Mouse (Mus musculus) neutrophil, adult 83 days (primary cell): ENCODE measurements around the gene Frmd7. TPM values are rescaled to one million over a fixed set of nuclear protein-coding genes. Genes with fewer than 3 reads are reported as not detected.

Experiments used
- total RNA-seq, 2 experiments: library from RNA; stranded (reverse); gene quantifications; one replicate each; pipeline ENCODE4 v1.2.4; 2023

Gene Frmd7
- not detected for total RNA-seq

DNA sequence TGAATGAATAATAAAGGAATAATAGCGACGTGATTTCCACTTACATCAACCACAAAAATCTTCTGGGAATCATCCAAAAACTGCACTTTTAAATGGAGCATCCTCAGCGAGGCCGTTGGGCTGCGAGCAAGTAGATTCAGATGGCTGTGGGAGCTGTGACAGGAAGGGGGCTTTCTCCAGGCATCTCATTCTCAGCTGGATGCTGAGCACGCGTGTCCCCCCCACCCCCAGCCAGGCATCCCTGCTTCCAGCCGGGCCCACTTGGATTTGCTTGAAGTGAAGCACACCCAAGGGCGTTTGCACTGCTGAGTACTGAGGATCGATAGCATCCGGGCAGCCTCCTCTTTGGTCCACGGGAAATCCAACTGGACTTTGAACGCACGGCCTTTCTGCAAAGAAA lies at the start of gene Frmd7:
Gene Frmd7 (minus strand): TSS at position 101 of the 400 bp plus-strand sequence.

Other genes starting within 250 kb of the Frmd7 start
- gene Stk26, start 101.7 kb downstream of the Frmd7 start, total RNA-seq, result 10 to 100 TPM; 55.2 to 57.4 TPM
- 10 to 100 TPM; 45.2 to 46.8 TPM for gene Rap2c, start 75.3 kb upstream of the Frmd7 start, total RNA-seq